Mouse (Mus musculus) midbrain, embryonic 16.5 days (tissue): ENCODE results near the gene Kyat1. TPM values are rescaled to one million over a fixed set of nuclear protein-coding genes. Genes with fewer than 3 reads are reported as not detected.
"Not testable (repeated sequence)": the region's sequence is repeated elsewhere in the genome, so short reads cannot be mapped to it uniquely, and the experiment has no call there.

Experiments
- ATAC-seq: fragments of 200-750 bp; cut with Nextera tagmentation; 2 replicates; pipeline ENCODE4 v1.8.0; 2017; ENCODE audit warnings: moderate TSS enrichment
- H3K27ac ChIP-seq: fragments of 300-500 bp; sonication (generic); 2 replicates; pipeline ENCODE4 v1.5.1; 2014; ENCODE audit warnings: mild to moderate bottlenecking, low read length, mixed read lengths
- H3K27me3 ChIP-seq: fragments of 300-500 bp; sonication (generic); 2 replicates; pipeline ENCODE4 v1.6.1; 2014; ENCODE audit warnings: low read depth, low read length, mixed read lengths; ENCODE audit not compliant: control insufficient read depth, insufficient read depth
- H3K36me3 ChIP-seq: fragments of 300-500 bp; sonication (generic); 2 replicates; pipeline ENCODE4 v1.6.1; 2014; ENCODE audit warnings: mild to moderate bottlenecking, low read length, moderate library complexity, mixed read lengths; ENCODE audit not compliant: control insufficient read depth, insufficient read depth
- H3K4me1 ChIP-seq: fragments of 300-500 bp; sonication (generic); 2 replicates; pipeline ENCODE4 v1.6.1; 2014; ENCODE audit warnings: mild to moderate bottlenecking, low read length, mixed read lengths; ENCODE audit not compliant: control insufficient read depth, insufficient read depth
- H3K4me2 ChIP-seq: fragments of 300-500 bp; sonication (generic); 2 replicates; pipeline ENCODE4 v1.6.1; 2014; ENCODE audit warnings: mild to moderate bottlenecking, low read length, mixed read lengths
- H3K4me3 ChIP-seq: fragments of 300-500 bp; sonication (generic); 2 replicates; pipeline ENCODE4 v1.5.1; 2014; ENCODE audit warnings: low read depth, mild to moderate bottlenecking, low read length, moderate library complexity, mixed read lengths
- H3K9ac ChIP-seq: fragments of 300-500 bp; sonication (generic); 2 replicates; pipeline ENCODE4 v1.6.1; 2014; ENCODE audit warnings: low read depth, low read length, mixed read lengths
- H3K9me3 ChIP-seq: fragments of 300-500 bp; sonication (generic); replicated peaks from 2 replicates; pipeline ENCODE4 v1.6.1; 2014; ENCODE audit warnings: mild to moderate bottlenecking, low read length, mixed read lengths; ENCODE audit not compliant: control insufficient read depth, poor library complexity, severe bottlenecking
- WGBS: fragments of 180-500 bp; shearing (Covaris S2); extraction: QIAGEN DNeasy Blood & Tissue Kit; methylation state at CpG from one replicate; pipeline ENCODE4 v1.1.7; 2014; 5-methylcytosine and 5-hydroxymethylcytosine counted together
- polyA plus RNA-seq: library from polyadenylated mRNA; unstranded; fragments of >200 nt; fragmentation: Nextera tagmentation; extraction: Ambion mirVana; gene quantifications from 2 replicates; pipeline ENCODE4 v1.2.1, GENCODE M21; 2015

The Kyat1 gene
- polyA plus RNA-seq, 1 experiment from 2014 or later = 15.8 TPM

- not testable (repeated sequence) for ATAC-seq, H3K4me3 ChIP-seq, H3K27ac ChIP-seq, H3K4me1 ChIP-seq, H3K9me3 ChIP-seq, H3K9ac ChIP-seq, H3K27me3 ChIP-seq, H3K4me2 ChIP-seq
- WGBS = 94% methylated on average over 4 of the region's 4 CpGs
- H3K36me3 ChIP-seq = peaks cover 47% of the 10 kb centered on the region
Observed at GRCm38 (mm10) chr2:30140021-30140420, 65.6 kb downstream of the Kyat1 start.

DNA sequence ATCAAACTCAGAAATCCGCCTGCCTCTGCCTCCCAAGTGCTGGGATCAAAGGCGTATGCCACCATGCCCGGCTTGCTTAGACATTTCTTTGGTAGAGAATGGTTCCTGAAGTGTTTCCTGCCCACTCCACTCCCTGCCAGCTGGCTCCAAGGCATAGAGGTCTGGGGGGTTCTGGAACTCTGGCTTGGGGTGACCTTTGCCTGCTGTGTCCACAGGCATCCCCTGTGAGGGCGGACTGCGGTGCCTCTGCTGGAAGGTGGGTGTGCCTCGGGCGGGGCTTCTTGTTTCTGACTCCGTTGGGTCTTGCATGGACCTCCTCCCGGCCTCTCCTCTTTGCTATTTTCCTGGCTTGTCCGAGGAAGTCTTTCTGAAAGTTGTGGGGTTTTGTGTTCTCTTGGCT is 69.2 kb downstream of the Kyat1 start:
- Histone ChIP-seq H3K9me3 (no peaks in the 10 kb centered on the region), H3K36me3 (peaks cover 23% of the 10 kb centered on the region), H3K9ac (no peak overlapping the region), H3K4me1 (peaks cover 22% of the 10 kb centered on the region), H3K27ac (no peak overlapping the region), H3K27me3 (no peaks in the 10 kb centered on the region), H3K4me3 (no peak overlapping the region), H3K4me2 (no peak overlapping the region)
- ATAC-seq = no peak
- WGBS = 92% methylated on average over 10 of the region's 10 CpGs

Other genes with a start within 250 kb of the Kyat1 start
- gene Sptan1, start 240.3 kb downstream of the Kyat1 start, polyA plus RNA-seq = 240 and 243 TPM in 2 replicates
- 82.5 and 85.9 TPM in 2 replicates for gene Wdr34, start 157.0 kb downstream of the Kyat1 start, polyA plus RNA-seq
- gene Set, start 148.5 kb downstream of the Kyat1 start, polyA plus RNA-seq = 314 and 357 TPM in 2 replicates
- gene Pkn3, start 128.2 kb downstream of the Kyat1 start, polyA plus RNA-seq = 1.5 and 2.1 TPM in 2 replicates
- gene Zdhhc12, start 112.2 kb downstream of the Kyat1 start, polyA plus RNA-seq = 21.1 and 26.9 TPM in 2 replicates
- gene Zer1, start 81.3 kb downstream of the Kyat1 start, polyA plus RNA-seq = 13.1 and 13.5 TPM in 2 replicates
- gene Tbc1d13, start 72.1 kb downstream of the Kyat1 start, polyA plus RNA-seq = 11.8 and 14.3 TPM in 2 replicates
- gene Endog, start 34.4 kb downstream of the Kyat1 start, polyA plus RNA-seq = 22.6 and 27.0 TPM in 2 replicates
- 63.0 and 67.3 TPM in 2 replicates for gene Spout1, start 27.4 kb downstream of the Kyat1 start, polyA plus RNA-seq
- 55.4 and 57.8 TPM in 2 replicates for gene Lrrc8a, start 31.9 kb upstream of the Kyat1 start, polyA plus RNA-seq
- gene Gm28035, start 34.7 kb upstream of the Kyat1 start, polyA plus RNA-seq = 0.26 and 0.27 TPM in 2 replicates
- 6.1 and 7.2 TPM in 2 replicates for gene Phyhd1, start 60.4 kb upstream of the Kyat1 start, polyA plus RNA-seq
- not detected in 2 replicates for gene Gm28038, start 75.2 kb upstream of the Kyat1 start, polyA plus RNA-seq
- 38.0 and 40.9 TPM in 2 replicates for gene Dolk, start 80.5 kb upstream of the Kyat1 start, polyA plus RNA-seq
- 18.9 and 19.6 TPM in 2 replicates for gene Nup188, start 80.5 kb upstream of the Kyat1 start, polyA plus RNA-seq
- 206 and 218 TPM in 2 replicates for gene Sh3glb2, start 153.5 kb upstream of the Kyat1 start, polyA plus RNA-seq
- gene Miga2, start 158.4 kb upstream of the Kyat1 start, polyA plus RNA-seq = 32.9 and 35.0 TPM in 2 replicates
- gene Dolpp1, start 186.4 kb upstream of the Kyat1 start, polyA plus RNA-seq = 63.6 and 67.8 TPM in 2 replicates
- gene Crat, start 210.0 kb upstream of the Kyat1 start, polyA plus RNA-seq = 23.6 and 26.0 TPM in 2 replicates
- 146 and 156 TPM in 2 replicates for gene Ptpa, start 210.2 kb upstream of the Kyat1 start, polyA plus RNA-seq